Mouse (Mus musculus): ENCODE data around the gene Itgb2l. TPM values are rescaled to one million over a fixed set of nuclear protein-coding genes. Genes with fewer than 3 reads are reported as not detected.

Itgb2l gene
- polyA plus RNA-seq, 1 experiment from 2014 or later = 0.11 TPM

Other genes starting within 250 kb of the Itgb2l start
- gene Sh3bgr, start 243.2 kb downstream of the Itgb2l start, polyA plus RNA-seq (2014; fragmentation: Nextera tagmentation; extraction: Ambion mirVana) = 1.5 and 1.9 TPM in 2 replicates
- gene B3galt5, start 207.8 kb downstream of the Itgb2l start, polyA plus RNA-seq (2014; fragmentation: Nextera tagmentation; extraction: Ambion mirVana) = 0.20 and 0.40 TPM in 2 replicates
- 9.2 and 11.7 TPM in 2 replicates for gene Pcp4, start 24.0 kb upstream of the Itgb2l start, polyA plus RNA-seq (2014; fragmentation: Nextera tagmentation; extraction: Ambion mirVana)